Mouse (Mus musculus) leukemia stem cell, adult 10-12 weeks (primary cell): ENCODE data around the gene Syt17. TPM values are rescaled to one million over a fixed set of nuclear protein-coding genes. Genes with fewer than 3 reads are reported as not detected.

Source experiments
- polyA plus RNA-seq: library from polyadenylated mRNA; stranded (reverse); fragments of >175 nt; gene quantifications from 2 replicates; pipeline ENCODE4 v1.2.3, GENCODE M21; 2012; ENCODE audit warnings: low replicate concordance

The Syt17 gene
- polyA plus RNA-seq = not detected in 2 replicates

DNA sequence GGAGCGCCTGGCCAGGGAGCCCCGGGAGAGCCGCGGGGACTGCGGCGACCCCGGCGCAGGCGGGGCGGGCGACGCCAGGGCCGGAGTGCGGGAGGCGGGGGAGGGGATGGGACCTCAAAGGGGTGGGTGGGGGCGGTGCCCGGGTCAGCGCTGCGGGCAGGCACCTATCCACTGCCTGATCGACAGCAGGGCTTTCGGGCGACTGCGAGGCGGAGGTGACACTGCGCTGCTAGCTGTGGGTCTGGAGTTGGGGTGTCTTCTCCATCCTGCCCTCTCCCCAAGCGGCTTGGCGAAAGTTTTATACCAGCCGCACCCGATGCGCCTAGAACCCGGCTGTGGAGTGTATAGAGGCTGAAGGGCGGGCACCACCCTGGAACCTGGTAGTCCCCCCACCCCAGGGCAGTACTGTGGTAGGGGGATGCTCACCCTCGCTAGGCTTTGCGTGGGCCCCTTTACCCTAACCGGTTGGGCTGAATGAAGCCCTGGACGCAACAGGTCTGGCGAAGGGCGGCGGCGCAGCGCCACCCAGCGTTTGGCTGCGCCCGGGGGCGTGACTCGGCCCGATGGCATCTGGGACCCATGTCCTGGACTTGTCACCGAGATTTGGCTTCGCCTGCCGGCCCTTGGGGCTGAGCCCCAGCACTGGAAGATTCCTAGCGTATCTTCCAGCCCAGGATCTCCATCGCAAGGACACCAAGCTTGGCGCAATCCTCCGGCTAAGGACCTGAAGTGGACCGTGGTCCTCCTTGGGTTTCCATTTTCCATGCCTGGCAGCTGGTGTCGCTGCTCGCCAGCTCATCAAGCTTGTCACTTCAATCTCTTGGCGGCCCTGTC, at the start of gene Syt17:
Gene Syt17, minus strand, starts transcription at position 89 of the 834 bp plus-strand sequence.

DNA sequence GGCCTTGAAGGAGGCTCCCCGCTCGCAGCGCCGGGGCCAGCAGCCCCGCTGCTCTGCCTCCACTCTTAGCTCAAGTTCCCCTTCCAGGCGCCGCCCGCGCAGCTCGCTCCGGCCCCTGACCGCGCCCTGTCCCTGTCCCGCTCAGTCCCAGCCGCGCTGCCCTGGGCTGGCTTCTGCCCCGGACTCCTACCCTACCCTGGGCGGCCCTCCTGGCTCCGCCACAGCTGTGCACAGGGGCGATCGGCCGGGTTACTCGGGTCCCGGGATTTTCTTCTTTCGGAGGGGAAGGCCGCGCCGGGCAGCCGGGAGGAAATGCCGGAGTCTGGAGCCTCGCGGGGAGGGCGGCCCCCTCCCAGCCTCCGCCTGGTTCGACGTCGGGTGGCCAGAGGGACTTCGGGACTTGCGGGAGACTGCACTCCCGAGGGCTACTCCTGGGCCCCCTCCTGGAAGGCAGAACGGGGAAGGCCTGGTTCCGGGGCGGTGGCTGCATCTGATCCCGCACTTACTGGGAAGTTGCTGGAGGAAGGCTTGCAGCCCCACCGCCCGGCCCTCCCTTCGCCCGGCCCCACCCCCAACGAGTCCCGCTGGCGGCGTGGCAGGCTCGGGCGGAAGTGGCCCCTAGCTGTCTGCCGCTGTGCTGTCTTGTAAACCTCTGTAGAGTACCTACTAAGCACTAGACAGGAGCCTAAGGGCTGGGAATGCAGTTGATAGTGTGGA, 43.6 kb upstream of the Syt17 start, which contains the start of gene Itpripl2:
Gene Itpripl2, minus strand, starts transcription at position 545 of the 717 bp plus-strand sequence.

Other genes with a start within 250 kb of the Syt17 start
- 24.0 and 51.8 TPM in 2 replicates for gene Smg1, start 204.6 kb downstream of the Syt17 start, polyA plus RNA-seq
- 4.0 and 5.9 TPM in 2 replicates for gene Itpripl2, start 43.8 kb upstream of the Syt17 start, polyA plus RNA-seq
- 9.6 and 9.7 TPM in 2 replicates for gene Coq7, start 85.1 kb upstream of the Syt17 start, polyA plus RNA-seq
- not detected in 2 replicates for gene Tmc7, start 136.5 kb upstream of the Syt17 start, polyA plus RNA-seq
- gene Tmc5, start 149.1 kb upstream of the Syt17 start, polyA plus RNA-seq = not detected in 2 replicates